ENCODE assay signal across 8 mouse cellular contexts in genomic region chr2:91457259-91457655, GRCm38 (mm10). TPM values are rescaled to one million over a fixed set of nuclear protein-coding genes. Genes with fewer than 3 reads are reported as not detected.
DNase-seq lines count a peak whose midpoint lies in the region; ATAC-seq and TF ChIP-seq lines count a peak whose summit lies in the region.

Gene Lrp4, plus strand, starts transcription at chr2:91457511.

- H3K4me1 ChIP-seq in forebrain, embryonic 13.5 days, result peaks cover 51% of the 10 kb centered on the region
- H3K4me1 ChIP-seq in lung, embryonic 15.5 days, result peaks cover 50% of the 10 kb centered on the region
- H3K4me1 ChIP-seq in small intestine, adult 2 months (ENCODE audit: control insufficient read depth, insufficient read depth, insufficient read length, low read length), result peaks cover 13% of the 10 kb centered on the region

- peak within 1 kb of the TSS; percentile 75 for H3K4me3 ChIP-seq in forebrain, embryonic 13.5 days
- H3K4me3 ChIP-seq in layer of hippocampus, adult 2 months, result peak within 1 kb of the TSS; percentile 76
- peak within 1 kb of the TSS; percentile 72 for H3K4me3 ChIP-seq in lung, embryonic 15.5 days
- peak within 1 kb of the TSS; percentile 82 for H3K4me3 ChIP-seq in small intestine, adult 2 months (ENCODE audit: low read depth, low read length)

- DNase-seq in urinary bladder, postnatal 14 days (ENCODE audit: low spot score), result peak; percentile 69
- no peak for DNase-seq in urinary bladder, postnatal 10 days (ENCODE audit: low spot score)
- peak; percentile 52 for DNase-seq in heart, postnatal 25 days (ENCODE audit: low spot score)
- DNase-seq in layer of hippocampus, adult 2 months (ENCODE audit: low spot score in 2 of 2), result peak; percentile 22 to 28

- H3K27ac ChIP-seq in forebrain, embryonic 13.5 days, result peak within 1 kb of the TSS; percentile 87
- peak within 1 kb of the TSS; percentile 76 for H3K27ac ChIP-seq in layer of hippocampus, adult 2 months
- H3K27ac ChIP-seq in lung, embryonic 15.5 days, result peak within 1 kb of the TSS; percentile 96
- peak within 1 kb of the TSS; percentile 74 for H3K27ac ChIP-seq in small intestine, adult 2 months (ENCODE audit: insufficient read depth, low read depth, low read length)

- peak; percentile 54; the same call in 1 of the 2 replicates for TF ChIP-seq POLR2A in small intestine, adult 2 months (IDR thresholded peaks at IDR 0.05; ENCODE audit: low read depth, low read length)

- peaks cover 12% of the 10 kb centered on the region; the same call in 1 of the 2 replicates for H3K27me3 ChIP-seq in forebrain, embryonic 13.5 days
- no peaks in the 10 kb centered on the region for H3K27me3 ChIP-seq in lung, embryonic 15.5 days
- no peaks in the 10 kb centered on the region for H3K27me3 ChIP-seq in small intestine, adult 2 months (ENCODE audit: control insufficient read depth, insufficient read depth, low read length)

- H3K4me2 ChIP-seq in forebrain, embryonic 13.5 days, result peak within 1 kb of the TSS; percentile 90
- H3K4me2 ChIP-seq in lung, embryonic 15.5 days, result peak within 1 kb of the TSS; percentile 74

- peak; percentile 65 for ATAC-seq in forebrain, embryonic 13.5 days
- ATAC-seq in lung, embryonic 15.5 days (ENCODE audit: borderline replicate concordance, extremely low read depth, low FRiP score, low TSS enrichment), result peak; percentile 86
- no peak for ATAC-seq in monocyte, adult 5-6 weeks (replicated peaks; ENCODE audit: insufficient number of reproducible peaks, low FRiP score, low TSS enrichment, poor library complexity, severe bottlenecking)

- H3K9ac ChIP-seq in forebrain, embryonic 13.5 days, result peak within 1 kb of the TSS; percentile 89
- H3K9ac ChIP-seq in lung, embryonic 15.5 days, result peak within 1 kb of the TSS; percentile 79

- no peak for TF ChIP-seq CTCF in layer of hippocampus, adult 2 months (conservative IDR thresholded peaks at IDR 0.05)
- TF ChIP-seq CTCF in small intestine, adult 2 months (IDR thresholded peaks at IDR 0.05; ENCODE audit: extremely low read depth, insufficient read length, insufficient replicate concordance, low read depth, low read length), result no peak

- H3K9me3 ChIP-seq in forebrain, embryonic 13.5 days (replicated peaks), result peaks cover 5% of the 10 kb centered on the region
- no peaks in the 10 kb centered on the region for H3K9me3 ChIP-seq in lung, embryonic 15.5 days

- WGBS in forebrain, embryonic 13.5 days, result under 1% methylated on average over 15 of the region's 36 CpGs
- 1% methylated on average over 16 of the region's 36 CpGs for WGBS in lung, embryonic 15.5 days
- under 1% methylated on average over 35 of the region's 36 CpGs for WGBS in small intestine, adult 2 months

- intact Hi-C loops in heart, postnatal 25 days (cut with DNase I), result no loop called here

- peaks cover 5% of the 10 kb centered on the region; the same call in 1 of the 2 replicates for H3K36me3 ChIP-seq in forebrain, embryonic 13.5 days (ENCODE audit: poor library complexity, severe bottlenecking)
- no peaks in the 10 kb centered on the region for H3K36me3 ChIP-seq in lung, embryonic 15.5 days
- H3K36me3 ChIP-seq in small intestine, adult 2 months (ENCODE audit: control insufficient read depth, insufficient read depth, low read length), result no peaks in the 10 kb centered on the region

RNA-seq across cellular contexts. Expression of gene Lrp4, which starts in this region (rescaled TPM):
- 10.3 and 11.3 TPM in 2 replicates for polyA plus RNA-seq in forebrain, embryonic 13.5 days (2015; fragmentation: Nextera tagmentation; extraction: Ambion mirVana)
- 10 to 100 TPM in 1 of 2 experiments, 1 to 10 TPM in 1; 9.7 to 12.0 TPM for total RNA-seq in heart, postnatal 25 days (2021)
- total RNA-seq in layer of hippocampus, adult 2 months (2021), result 10 to 100 TPM; 30.1 to 30.6 TPM
- polyA plus RNA-seq in lung, embryonic 15.5 days (2015; fragmentation: Nextera tagmentation; extraction: Ambion mirVana), result 10.0 and 11.4 TPM in 2 replicates
- polyA plus RNA-seq in small intestine, adult 2 months (2012; rRNA removed), result 6.4 and 12.0 TPM in 2 replicates
- total RNA-seq in monocyte, adult 5-6 weeks (2017), result 1.4 to 2.5 TPM (median 1.6 TPM) in 3 replicates
